Mouse (Mus musculus) right cerebral cortex, adult 18-20 months (tissue): ENCODE data around the gene Dkkl1.
"Not testable (repeated sequence)": the region's sequence is repeated elsewhere in the genome, so short reads cannot be mapped to it uniquely, and the experiment has no call there.

Experiments used
- DNase-seq: peaks from one replicate; pipeline ENCODE4 v3.0.0; 2022; ENCODE audit warnings: mixed read lengths

The Dkkl1 gene

GRCm38 (mm10) chr7:45211851-45212251, at the start of gene Dkkl1:
Gene Dkkl1 (minus strand): TSS chr7:45212147.
- DNase-seq = no peak

GRCm38 (mm10) chr7:45259281-45259680, 47.3 kb upstream of the Dkkl1 start:
- DNase-seq = no peak

GRCm38 (mm10) chr7:45257063-45257840, 45.3 kb upstream of the Dkkl1 start:
- peak; percentile 73 for DNase-seq

- not testable (repeated sequence) for DNase-seq
These were observed 43.9 kb upstream of the Dkkl1 start for GRCm38 (mm10) chr7:45255822-45256221.

- no peak for DNase-seq
These were observed 41.9 kb upstream of the Dkkl1 start for GRCm38 (mm10) chr7:45253806-45254205.

GRCm38 (mm10) chr7:45247666-45248065, 35.7 kb upstream of the Dkkl1 start:
- no peak for DNase-seq

GRCm38 (mm10) chr7:45241389-45241749, 29.4 kb upstream of the Dkkl1 start:
- DNase-seq = no peak

GRCm38 (mm10) chr7:45240633-45241388, 28.9 kb upstream of the Dkkl1 start, which contains the start of gene Slc6a16:
Gene Slc6a16 (plus strand): TSS chr7:45241085.
- peak; percentile 67 for DNase-seq

- DNase-seq = no peak
These were observed 28.2 kb upstream of the Dkkl1 start for GRCm38 (mm10) chr7:45240109-45240508.

GRCm38 (mm10) chr7:45238723-45239496, 27.0 kb upstream of the Dkkl1 start, which contains the start of gene Cd37:
Gene Cd37 (minus strand): TSS chr7:45239115.
- DNase-seq = no peak

GRCm38 (mm10) chr7:45237747-45238699, 26.1 kb upstream of the Dkkl1 start:
- no peak for DNase-seq

GRCm38 (mm10) chr7:45235656-45236180, 23.8 kb upstream of the Dkkl1 start:
- no peak for DNase-seq

GRCm38 (mm10) chr7:45234922-45235571, 23.1 kb upstream of the Dkkl1 start:
- DNase-seq = no peak

GRCm38 (mm10) chr7:45234333-45234841, 22.4 kb upstream of the Dkkl1 start:
- peak; percentile 32 for DNase-seq

- peak; percentile 86 for DNase-seq
These were observed 21.8 kb upstream of the Dkkl1 start for GRCm38 (mm10) chr7:45233580-45234332.

- peak; percentile 76 for DNase-seq
These were observed 20.9 kb upstream of the Dkkl1 start for GRCm38 (mm10) chr7:45232716-45233465.

- no peak for DNase-seq
These were observed 20.0 kb upstream of the Dkkl1 start for GRCm38 (mm10) chr7:45231941-45232340.

GRCm38 (mm10) chr7:45231192-45231591, 19.2 kb upstream of the Dkkl1 start:
- DNase-seq = no peak

- no peak for DNase-seq
These were observed 17.7 kb upstream of the Dkkl1 start for GRCm38 (mm10) chr7:45229459-45230203.
